Mouse (Mus musculus): ENCODE results near the gene Egfl7. TPM values are rescaled to one million over a fixed set of nuclear protein-coding genes. Genes with fewer than 3 reads are reported as not detected.

Egfl7 gene
- total RNA-seq, 2 experiments from 2014 or later: 64.1 to 106 TPM

- intact Hi-C loops (cut with DNase I; ENCODE audit: low total_unique reads): no loop called here
- DNase-seq: no peak
These were observed 49.1 kb downstream of the Egfl7 start for GRCm38 (mm10) chr2:26628792-26629437.

GRCm38 (mm10) chr2:26632541-26633395 lies 53.0 kb downstream of the Egfl7 start:
- intact Hi-C loops (cut with DNase I; ENCODE audit: low total_unique reads): no loop called here
- DNase-seq: no peak

- intact Hi-C loops (cut with DNase I; ENCODE audit: low total_unique reads): no loop called here
- DNase-seq: no peak
These were observed 54.2 kb downstream of the Egfl7 start for GRCm38 (mm10) chr2:26633953-26634530.

- intact Hi-C loops (cut with DNase I; ENCODE audit: low total_unique reads): loop anchor here (5.0 kb wide), 1 partner anchor 38 kb away; no protein-coding TSS in a partner anchor
- no peak for DNase-seq
These were observed 55.0 kb downstream of the Egfl7 start for GRCm38 (mm10) chr2:26634629-26635488.

GRCm38 (mm10) chr2:26635489-26636324 lies 55.9 kb downstream of the Egfl7 start:
- intact Hi-C loops (cut with DNase I; ENCODE audit: low total_unique reads): loop anchor here (5.0 kb wide), 1 partner anchor 38 kb away; no protein-coding TSS in a partner anchor
- DNase-seq: no peak

GRCm38 (mm10) chr2:26636325-26636635 lies 56.5 kb downstream of the Egfl7 start:
- intact Hi-C loops (cut with DNase I; ENCODE audit: low total_unique reads): loop anchor here (5.0 kb wide), 1 partner anchor 39 kb away; no protein-coding TSS in a partner anchor
- no peak for DNase-seq

GRCm38 (mm10) chr2:26637316-26637932 lies 57.6 kb downstream of the Egfl7 start:
- DNase-seq: no peak
- intact Hi-C loops (cut with DNase I; ENCODE audit: low total_unique reads): loop anchor here (5.0 kb wide), 1 partner anchor 40 kb away; no protein-coding TSS in a partner anchor

- intact Hi-C loops (cut with DNase I; ENCODE audit: low total_unique reads): loop anchor here (5.0 kb wide), 1 partner anchor 41 kb away; no protein-coding TSS in a partner anchor
- DNase-seq: no peak
These were observed 58.2 kb downstream of the Egfl7 start for GRCm38 (mm10) chr2:26638039-26638438.

- intact Hi-C loops (cut with DNase I; ENCODE audit: low total_unique reads): loop anchor here (5.0 kb wide), 1 partner anchor 41 kb away; no protein-coding TSS in a partner anchor
- no peak for DNase-seq
These were observed 58.8 kb downstream of the Egfl7 start for GRCm38 (mm10) chr2:26638572-26638971.

- DNase-seq: no peak
- intact Hi-C loops (cut with DNase I; ENCODE audit: low total_unique reads): loop anchor here (5.0 kb wide), 1 partner anchor 42 kb away; no protein-coding TSS in a partner anchor
These were observed 59.3 kb downstream of the Egfl7 start for GRCm38 (mm10) chr2:26639083-26639482.

- intact Hi-C loops (cut with DNase I; ENCODE audit: low total_unique reads): loop anchor here (5.0 kb wide), 1 partner anchor 43 kb away; no protein-coding TSS in a partner anchor
- peak; percentile 97 for DNase-seq
These were observed 60.3 kb downstream of the Egfl7 start for GRCm38 (mm10) chr2:26639838-26640830.

- no peak for DNase-seq
- intact Hi-C loops (cut with DNase I; ENCODE audit: low total_unique reads): no loop called here
These were observed 61.3 kb downstream of the Egfl7 start for GRCm38 (mm10) chr2:26641006-26641647.
